Mouse (Mus musculus): ENCODE data around the gene Wdpcp.

DNA sequence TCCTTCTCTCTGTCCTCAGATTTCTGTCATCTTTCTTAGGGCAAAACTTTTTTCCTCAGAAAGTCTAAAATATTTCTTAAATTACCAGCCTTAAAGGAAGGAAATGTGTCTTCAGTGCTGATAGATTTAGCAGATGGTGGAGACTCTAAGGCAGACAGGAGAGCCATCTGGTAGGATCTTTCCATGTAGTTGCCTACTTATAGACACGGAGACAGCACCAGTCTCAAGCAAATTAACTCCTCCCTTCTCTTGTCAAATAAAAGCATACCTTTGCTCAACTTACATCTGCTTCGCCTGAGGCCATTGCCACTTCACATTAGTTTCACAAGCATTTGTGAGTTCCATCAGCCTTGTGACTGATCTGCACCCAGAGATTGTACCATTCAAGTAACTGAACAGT lies 27.0 kb upstream of the Wdpcp start:
- no peak for TF ChIP-seq CTCF (IDR thresholded peaks at IDR 0.05; ENCODE audit: insufficient read depth, low read depth, low read length)
- TF ChIP-seq POLR2A (IDR thresholded peaks at IDR 0.05; ENCODE audit: insufficient read depth, low read depth, low read length) = no peak

Measured in olfactory bulb, adult 2 months (tissue).